Mouse (Mus musculus) fibroblast of lung, adult 2 months (primary cell): ENCODE measurements around the gene Eml6.
"Not testable (repeated sequence)": the region's sequence is repeated elsewhere in the genome, so short reads cannot be mapped to it uniquely, and the experiment has no call there.

Source experiments
- DNase-seq: peaks from one replicate; pipeline ENCODE4 v3.0.0-alpha.2; 2011; ENCODE audit warnings: low read depth

Gene Eml6

GRCm38 (mm10) chr11:29840606-29841227 lies 185.1 kb downstream of the Eml6 start:
- DNase-seq: no peak

DNA sequence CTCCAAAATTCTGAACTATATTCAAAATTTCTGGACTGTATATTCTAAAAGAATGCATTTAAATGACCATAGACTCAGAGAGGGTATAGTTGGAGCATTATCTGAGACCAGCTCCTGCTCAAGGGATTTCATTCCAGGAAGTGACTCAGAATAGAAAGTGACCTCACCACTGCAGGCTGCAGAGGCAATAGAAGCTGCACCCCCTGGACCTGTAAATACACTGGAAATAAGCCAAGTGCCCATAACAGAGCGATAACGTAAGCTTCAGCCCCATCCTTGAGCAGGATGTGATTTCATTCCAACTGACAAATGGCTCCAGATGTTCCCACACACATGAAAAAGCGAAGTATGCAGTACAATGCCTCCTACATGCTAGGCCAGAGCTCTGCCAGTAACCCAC lies 186.1 kb downstream of the Eml6 start:
- peak; percentile 65 for DNase-seq

DNA sequence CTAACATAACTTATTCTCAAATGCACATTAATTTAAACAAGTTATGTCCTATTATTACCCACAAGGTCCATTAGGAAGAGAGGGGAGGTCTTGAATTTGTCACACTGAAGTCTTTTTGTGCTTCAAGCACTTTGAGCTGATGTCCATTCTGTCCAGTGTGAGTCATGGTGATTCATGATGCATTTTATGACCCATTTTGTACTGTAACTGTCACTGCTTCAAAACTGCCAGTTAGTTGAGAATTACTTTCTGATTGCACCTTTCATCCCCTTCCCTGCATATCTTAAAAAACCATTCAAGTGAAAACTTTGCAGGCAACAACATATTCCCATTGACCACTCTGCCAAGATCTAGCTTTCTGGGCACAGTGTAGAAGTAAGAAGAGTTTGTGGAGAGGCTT lies 188.8 kb downstream of the Eml6 start:
- DNase-seq: no peak

GRCm38 (mm10) chr11:29827729-29828128 lies 198.1 kb downstream of the Eml6 start:
- no peak for DNase-seq

DNA sequence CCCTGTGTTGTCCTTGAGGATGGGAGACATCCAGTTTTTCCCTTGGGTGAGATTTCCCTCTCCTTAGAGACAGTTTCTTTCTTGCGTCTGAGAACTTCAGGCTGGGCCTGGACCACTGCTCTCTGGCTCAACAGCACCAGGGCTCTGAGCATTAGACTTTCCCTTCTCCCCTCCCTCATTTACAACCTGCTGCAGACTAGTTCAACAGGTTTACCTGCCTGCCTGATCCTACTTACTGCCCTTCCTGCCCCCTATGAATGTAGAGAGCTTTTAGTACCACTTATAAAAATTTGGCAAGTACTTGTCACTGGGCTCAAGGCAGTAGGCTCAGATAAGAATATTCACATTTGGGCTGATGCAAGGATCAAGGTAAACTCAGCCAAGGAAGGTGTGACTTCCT lies 199.8 kb downstream of the Eml6 start:
- DNase-seq: no peak

DNA sequence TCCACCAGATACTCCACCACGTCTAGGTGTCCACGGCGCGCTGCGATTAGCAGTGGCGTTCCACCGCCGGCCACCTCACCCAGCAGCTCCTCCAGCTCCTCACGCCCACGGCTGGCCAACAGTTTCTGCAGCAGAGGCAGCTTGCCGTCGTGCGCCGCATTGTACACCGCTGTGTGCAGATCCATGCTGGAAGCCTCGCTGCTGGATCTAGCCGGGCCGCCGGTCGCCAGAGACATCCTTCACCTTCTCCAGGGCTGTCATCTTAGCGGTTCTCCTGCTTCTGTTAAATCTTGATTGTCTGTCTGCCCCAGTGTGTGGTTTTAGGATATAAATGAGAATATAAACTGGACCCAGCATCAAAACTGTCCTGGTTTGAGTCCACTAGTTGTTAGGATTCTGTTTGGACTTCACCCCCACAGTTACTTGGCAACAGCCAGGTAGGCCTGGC lies 200.5 kb downstream of the Eml6 start, which contains the start of gene 4931440F15Rik:
Gene 4931440F15Rik, minus strand, starts transcription at position 398 of the 448 bp plus-strand sequence.
- DNase-seq: not testable (repeated sequence)

GRCm38 (mm10) chr11:29824474-29825270 lies 201.2 kb downstream of the Eml6 start:
- not testable (repeated sequence) for DNase-seq

DNA sequence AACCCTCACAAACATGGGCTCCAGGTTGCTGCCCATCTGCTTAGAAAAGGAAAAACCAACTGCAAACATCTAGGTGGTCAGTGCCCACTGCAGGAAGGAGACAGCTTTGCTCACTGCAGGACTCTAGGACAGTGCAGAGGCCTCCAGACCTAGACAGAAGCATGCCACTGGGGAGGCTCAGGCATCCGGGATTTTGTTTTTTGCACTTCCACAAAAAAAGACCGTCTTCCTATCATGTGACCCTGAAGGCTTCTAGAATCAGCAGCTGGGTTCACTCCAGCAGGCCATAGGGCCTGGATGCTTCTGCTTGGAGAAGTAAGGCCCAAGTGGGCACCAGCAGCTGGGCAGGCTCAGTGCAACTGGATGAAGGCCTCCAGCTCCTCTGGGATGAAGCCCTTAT lies 202.7 kb downstream of the Eml6 start:
- no peak for DNase-seq

- DNase-seq: no peak
These were observed 210.2 kb downstream of the Eml6 start for GRCm38 (mm10) chr11:29815670-29816069.

DNA sequence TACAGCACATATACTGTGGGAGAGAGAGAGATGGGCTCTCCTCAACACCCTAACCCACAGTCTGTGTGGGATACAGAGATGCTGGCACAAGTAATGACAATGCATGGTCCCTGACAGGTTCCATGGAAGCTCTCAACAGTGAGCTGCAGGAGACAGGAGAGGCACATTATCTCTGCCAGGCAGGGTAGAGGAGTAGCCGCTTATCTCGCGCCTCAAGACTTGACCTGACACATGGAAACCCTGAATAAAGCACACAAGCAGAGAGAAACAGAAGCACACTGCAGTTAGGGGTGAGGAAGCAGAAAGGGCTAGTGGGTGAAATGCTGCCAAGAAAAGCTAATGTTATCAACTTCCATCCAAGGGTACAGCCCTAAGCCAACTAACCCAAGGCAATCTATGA lies 210.6 kb downstream of the Eml6 start:
- no peak for DNase-seq

GRCm38 (mm10) chr11:29813267-29813666 lies 212.6 kb downstream of the Eml6 start:
- DNase-seq: no peak

GRCm38 (mm10) chr11:29812475-29812874 lies 213.4 kb downstream of the Eml6 start:
- DNase-seq: no peak

DNA sequence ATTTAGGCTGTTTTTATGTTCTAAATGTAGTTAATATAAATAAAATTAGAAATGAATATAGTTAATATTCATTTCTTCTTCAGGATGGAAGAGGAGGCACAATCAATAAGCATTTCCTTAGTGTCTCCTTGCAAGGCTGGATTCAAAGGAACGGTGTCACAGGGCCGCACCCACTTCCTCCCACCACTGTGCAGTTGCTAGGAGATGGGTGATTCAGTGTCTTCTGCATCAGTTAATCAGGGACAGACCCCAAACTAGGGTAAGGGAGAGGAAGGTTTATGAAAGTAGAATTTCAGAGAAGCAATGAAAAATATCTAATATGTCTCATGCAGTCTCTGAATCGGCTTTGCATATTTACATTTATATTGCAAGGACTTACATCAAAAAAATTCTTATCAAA lies 215.5 kb downstream of the Eml6 start:
- no peak for DNase-seq

- DNase-seq: no peak
These were observed 216.7 kb downstream of the Eml6 start for GRCm38 (mm10) chr11:29808981-29809589.

DNA sequence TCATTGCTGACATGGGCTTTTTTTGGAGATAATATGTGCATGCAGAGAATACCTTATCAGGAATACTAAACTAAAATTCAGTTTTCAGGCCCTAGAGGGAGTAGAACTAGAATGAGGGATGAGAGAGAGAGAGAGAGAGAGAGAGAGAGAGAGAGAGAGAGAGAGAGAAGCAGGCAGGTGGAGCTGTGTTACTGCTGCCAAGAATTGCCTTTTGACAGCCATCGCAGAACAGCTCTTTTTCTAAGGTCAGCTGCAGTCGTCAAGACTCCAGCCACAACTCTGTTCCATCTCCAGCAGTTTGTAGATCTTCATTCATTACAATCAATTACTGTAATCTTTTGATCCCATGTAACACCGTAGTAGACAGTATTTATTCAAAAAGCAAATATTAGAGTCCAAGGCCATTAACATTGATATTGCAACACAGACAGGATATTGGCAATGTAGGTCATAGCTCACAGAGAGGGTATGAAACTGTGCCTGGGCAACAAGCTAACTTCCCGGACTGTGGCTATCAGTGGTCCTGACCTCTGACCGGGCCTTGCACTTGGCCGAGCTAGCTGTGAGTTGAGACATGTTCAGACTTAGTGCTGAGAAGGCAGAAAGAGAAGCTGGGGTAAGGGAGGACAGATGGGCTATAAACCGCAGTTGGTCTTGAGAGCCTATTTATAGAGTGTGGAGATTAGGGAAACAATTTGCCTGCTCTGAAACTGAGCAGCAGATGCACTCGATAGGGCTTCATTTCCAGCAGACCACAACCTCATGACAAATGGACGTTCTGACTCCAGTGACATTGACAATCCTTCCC lies 217.5 kb downstream of the Eml6 start:
- DNase-seq: no peak

DNA sequence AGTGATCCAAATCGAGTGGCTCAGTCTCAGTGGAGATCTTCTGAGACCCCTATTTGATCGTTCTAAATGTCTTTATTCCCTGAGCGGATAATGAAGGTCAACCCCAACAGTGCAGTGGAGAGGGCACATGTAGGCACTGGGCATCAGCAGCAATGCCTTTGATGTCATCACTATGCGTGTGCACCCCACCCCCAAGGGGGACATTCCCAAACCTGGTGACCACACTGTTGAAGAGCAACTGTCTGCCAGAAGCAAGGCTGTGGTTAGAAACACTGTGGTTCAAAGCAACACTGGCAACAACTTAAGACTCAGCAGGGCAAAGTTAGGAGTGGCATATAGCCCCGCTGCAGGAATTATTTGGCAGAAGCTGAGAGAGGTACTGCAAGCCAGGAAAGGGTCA lies 218.5 kb downstream of the Eml6 start:
- DNase-seq: no peak

DNA sequence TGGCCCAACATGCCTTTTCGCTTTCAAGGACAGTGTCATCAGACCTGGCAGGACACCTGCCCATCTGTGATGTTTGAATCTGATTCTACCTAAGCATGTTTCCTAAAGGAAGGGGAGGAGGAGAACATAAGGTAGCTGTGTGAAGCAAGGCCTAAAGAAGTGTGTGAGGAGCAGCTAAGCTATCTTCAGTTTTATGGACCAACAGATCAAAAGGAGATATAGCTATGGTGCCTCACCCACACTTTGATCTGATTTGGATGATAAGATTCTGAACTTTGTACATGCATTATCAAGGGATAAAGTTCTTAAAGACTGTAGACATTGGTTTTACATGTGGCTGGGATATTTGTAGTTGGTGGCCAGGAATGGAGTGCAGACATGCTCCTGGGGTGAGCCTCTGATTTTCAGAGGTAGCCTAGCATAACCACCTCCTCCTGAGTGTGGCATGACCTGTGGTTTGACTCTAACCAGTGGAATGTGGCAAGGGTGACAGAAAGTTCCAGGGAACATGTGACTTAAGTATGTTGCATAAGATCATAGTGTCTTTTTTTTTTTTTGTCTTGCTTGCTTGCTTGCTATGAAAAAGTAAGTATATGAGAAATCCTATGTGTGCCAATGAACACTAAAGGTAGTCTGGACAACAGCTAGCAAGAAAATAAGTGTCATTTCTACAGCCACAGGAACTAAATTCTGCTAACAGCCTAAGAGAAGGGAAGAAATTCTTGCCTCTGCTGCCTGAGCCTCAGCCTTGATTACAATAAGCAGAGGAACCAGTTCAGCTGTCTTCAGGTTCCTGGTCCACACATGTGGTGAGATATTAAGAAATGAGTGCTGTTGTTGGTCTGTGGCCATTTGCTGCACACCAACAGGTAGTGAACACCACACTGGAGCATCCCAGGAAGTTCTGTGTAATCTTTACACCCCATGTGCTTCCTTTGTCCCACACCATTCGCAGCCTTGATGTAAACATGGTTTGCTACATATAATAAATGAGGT lies 224.1 kb downstream of the Eml6 start:
- no peak for DNase-seq

DNA sequence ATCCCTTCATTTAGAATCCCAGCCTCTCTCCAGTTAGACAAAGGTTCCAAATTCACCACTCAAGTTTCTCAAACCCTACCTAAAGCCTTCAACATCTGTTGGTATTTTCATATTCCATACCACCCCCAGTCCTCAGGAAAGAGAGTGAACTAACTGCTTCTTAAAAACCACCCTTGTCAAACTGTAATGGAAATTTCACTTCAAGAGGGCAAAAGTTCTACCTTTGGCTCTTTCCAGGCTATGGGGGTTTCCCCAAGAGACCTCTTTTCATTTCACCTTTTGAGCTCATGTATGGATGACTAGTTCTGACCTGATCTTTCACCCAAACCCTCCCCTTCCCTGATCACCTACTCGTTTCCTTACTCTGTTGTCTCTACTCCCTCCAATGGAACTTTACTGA lies 226.0 kb downstream of the Eml6 start:
- no peak for DNase-seq

- no peak for DNase-seq
These were observed 230.7 kb downstream of the Eml6 start for GRCm38 (mm10) chr11:29795106-29795505.

DNA sequence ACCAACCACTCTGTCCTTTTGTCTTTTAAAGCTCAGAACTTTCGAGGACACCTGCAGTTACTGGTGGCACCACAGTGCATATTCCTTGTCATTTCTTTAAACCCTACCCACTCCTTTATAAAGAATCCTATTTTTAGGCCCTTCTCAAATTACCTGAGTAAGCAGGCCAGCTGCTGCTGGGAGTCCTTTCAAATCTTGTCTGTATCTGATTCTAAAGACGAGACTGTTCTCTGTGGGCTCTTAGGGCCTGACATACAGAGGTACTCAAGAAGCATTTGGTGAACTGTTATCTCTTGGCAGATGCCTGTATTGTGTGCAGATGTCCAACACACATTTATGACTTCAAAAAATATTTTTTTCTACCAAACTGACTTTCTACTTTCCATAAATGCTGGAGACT lies 231.4 kb downstream of the Eml6 start:
- DNase-seq: no peak

DNA sequence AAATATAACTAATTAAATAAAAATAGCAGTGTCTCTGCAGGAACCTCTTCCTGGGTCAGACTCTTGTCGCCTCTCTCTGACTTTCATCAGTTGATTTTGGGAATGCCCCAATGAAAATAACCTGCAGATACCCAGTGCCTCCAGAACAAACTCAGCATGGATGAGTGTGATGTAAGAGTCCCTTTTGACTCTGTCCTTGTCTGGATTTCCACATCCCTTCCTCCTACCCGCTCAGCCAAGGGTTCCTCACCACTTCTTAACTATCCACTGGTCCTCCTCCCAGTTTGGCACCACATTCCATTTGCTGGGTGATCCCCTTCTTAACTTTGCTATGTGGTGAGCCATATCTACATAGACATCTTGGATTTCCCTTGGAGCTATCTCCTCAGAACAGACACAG lies 235.0 kb downstream of the Eml6 start:
- no peak for DNase-seq
